Mouse (Mus musculus) midbrain, embryonic 14.5 days (tissue): ENCODE results near the gene Tnxb. TPM values are rescaled to one million over a fixed set of nuclear protein-coding genes. Genes with fewer than 3 reads are reported as not detected.

Experiments used
- ATAC-seq: fragments of 200-750 bp; cut with Nextera tagmentation; 2 replicates; pipeline ENCODE4 v1.8.0; 2017; ENCODE audit warnings: moderate number of reproducible peaks, moderate library complexity; ENCODE audit not compliant: low FRiP score, low TSS enrichment
- DNase-seq: peaks from one replicate; pipeline ENCODE4 v3.0.0-alpha.2; 2015
- H3K27ac ChIP-seq: fragments of 300-500 bp; sonication (generic); replicated peaks from 2 replicates; pipeline ENCODE4 v1.5.1; 2014; ENCODE audit warnings: mild to moderate bottlenecking, low read depth, low read length, moderate library complexity
- H3K27me3 ChIP-seq: fragments of 300-500 bp; sonication (generic); 2 replicates; pipeline ENCODE4 v1.6.1; 2014; ENCODE audit warnings: low read length, control low read depth, mixed read lengths; ENCODE audit not compliant: control insufficient read depth, insufficient read depth
- H3K36me3 ChIP-seq: fragments of 300-500 bp; sonication (generic); 2 replicates; pipeline ENCODE4 v1.6.1; 2014; ENCODE audit warnings: low read length, control low read depth; ENCODE audit not compliant: control insufficient read depth, insufficient read depth
- H3K4me1 ChIP-seq: fragments of 300-500 bp; sonication (generic); 2 replicates; pipeline ENCODE4 v1.6.1; 2014; ENCODE audit warnings: mild to moderate bottlenecking, antibody characterized with exemption, low read length, control low read depth; ENCODE audit not compliant: control insufficient read depth, insufficient read depth
- H3K4me2 ChIP-seq: fragments of 300-500 bp; sonication (generic); 2 replicates; pipeline ENCODE4 v1.6.1; 2014; ENCODE audit warnings: mild to moderate bottlenecking, low read length, moderate library complexity
- H3K4me3 ChIP-seq: fragments of 300-500 bp; sonication (generic); replicated peaks from 2 replicates; pipeline ENCODE4 v1.5.1; 2014; ENCODE audit warnings: low read depth, low read length
- H3K9ac ChIP-seq: fragments of 300-500 bp; sonication (generic); replicated peaks from 2 replicates; pipeline ENCODE4 v1.6.1; 2014; ENCODE audit warnings: mild to moderate bottlenecking, low read length, moderate library complexity
- H3K9me3 ChIP-seq: fragments of 300-500 bp; sonication (generic); 2 replicates; pipeline ENCODE4 v1.6.1; 2016; ENCODE audit warnings: low read length, control low read depth, mixed read lengths; ENCODE audit not compliant: control insufficient read depth
- WGBS: fragments of 180-500 bp; shearing (Covaris S2); extraction: QIAGEN DNeasy Blood & Tissue Kit; methylation state at CpG from one replicate; pipeline ENCODE4 v1.1.7; 2014; 5-methylcytosine and 5-hydroxymethylcytosine counted together
- polyA plus RNA-seq: library from polyadenylated mRNA; unstranded; fragments of >200 nt; fragmentation: Nextera tagmentation; extraction: Ambion mirVana; gene quantifications from 2 replicates; pipeline ENCODE4 v1.2.1, GENCODE M21; 2014

The Tnxb gene
- polyA plus RNA-seq, 1 experiment from 2014 or later = 0.24 TPM

DNA sequence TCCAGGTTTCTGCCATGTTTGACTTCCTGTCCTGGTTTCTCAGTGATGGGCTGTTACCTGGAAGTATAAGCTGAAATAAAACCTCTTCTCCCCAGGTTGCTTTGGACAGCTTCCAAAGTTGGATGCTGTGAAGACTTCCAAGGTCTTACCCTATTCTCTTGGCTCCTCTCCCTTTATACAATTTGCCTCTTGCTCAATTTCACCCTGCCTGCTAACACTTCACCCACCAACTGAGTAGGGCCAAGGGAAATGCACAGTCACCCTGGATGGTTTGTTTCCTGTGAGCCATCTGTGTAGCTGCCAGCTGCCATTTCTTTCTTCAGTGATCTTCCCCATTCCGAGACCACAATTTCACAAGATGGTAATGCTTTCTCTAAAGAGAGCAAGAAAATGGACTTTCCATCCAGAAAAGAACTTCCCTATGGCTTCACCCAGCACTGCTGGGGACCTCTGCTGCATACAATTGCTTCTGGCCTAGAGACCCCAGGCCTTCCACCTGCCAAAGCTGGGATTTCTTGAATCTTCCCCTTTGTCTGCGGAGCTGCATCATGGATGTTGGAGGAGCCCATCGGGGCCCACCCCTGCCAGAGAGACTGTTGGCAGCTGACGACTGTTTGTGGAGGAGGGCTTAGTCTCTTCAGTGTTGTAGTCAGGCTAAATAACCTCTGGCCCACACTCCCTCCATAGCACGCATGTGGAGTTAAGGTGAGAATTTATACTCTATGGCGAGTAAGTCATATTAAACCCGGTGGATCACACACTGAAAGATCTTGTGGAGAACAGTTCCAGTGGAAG lies 30.7 kb upstream of the Tnxb start:
- DNase-seq = no peak
- Histone ChIP-seq H3K9ac (no peak overlapping the region), H3K9me3 (no peaks in the 10 kb centered on the region), H3K4me2 (no peak overlapping the region), H3K27ac (no peak overlapping the region), H3K4me1 (no peaks in the 10 kb centered on the region), H3K4me3 (no peak overlapping the region), H3K36me3 (no peaks in the 10 kb centered on the region), H3K27me3 (no peaks in the 10 kb centered on the region)
- WGBS = 86% methylated on average over 7 of the region's 7 CpGs
- no peak for ATAC-seq

DNA sequence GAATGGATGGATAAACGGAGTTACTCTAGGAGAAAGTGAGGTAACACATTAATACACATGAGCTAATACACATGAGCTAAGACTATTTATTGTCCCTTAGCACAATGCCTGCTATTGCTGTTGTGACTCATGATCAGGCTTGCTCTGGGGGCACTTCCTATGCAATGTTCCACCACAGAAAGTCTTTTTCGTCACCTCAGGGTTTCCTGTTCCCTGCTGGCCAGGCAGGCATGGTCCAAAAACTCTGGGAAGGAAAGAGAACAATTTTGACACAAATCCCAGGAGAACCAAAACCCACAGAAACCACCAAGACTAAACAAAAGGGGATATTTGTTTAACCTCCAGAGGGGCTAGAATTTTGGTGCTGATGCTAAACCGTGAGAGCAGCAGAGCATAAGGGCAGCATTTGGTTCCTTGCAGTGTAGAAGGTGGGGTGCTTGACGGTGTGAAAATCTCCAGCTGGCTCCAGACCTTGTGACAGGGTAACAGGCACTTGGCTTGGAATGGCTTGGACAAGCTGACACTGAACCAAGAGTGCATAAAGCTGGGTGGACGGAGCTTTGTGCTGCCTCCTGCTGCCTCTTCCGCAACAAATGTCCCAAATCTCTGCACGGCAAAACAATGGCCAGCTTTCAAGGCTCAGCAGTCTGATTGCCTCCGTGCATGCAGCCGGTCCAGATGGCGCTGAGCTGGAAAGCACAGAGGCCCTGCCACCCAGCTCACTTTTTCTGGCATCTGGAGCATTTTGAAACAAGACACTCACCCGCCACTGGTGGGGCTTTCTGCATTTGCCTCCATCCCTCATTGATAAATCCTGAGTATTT lies 29.3 kb upstream of the Tnxb start:
- Histone ChIP-seq H3K4me2 (no peak overlapping the region), H3K27me3 (no peaks in the 10 kb centered on the region), H3K9ac (peak overlapping the region; percentile 16; the same call in 1 of the 2 replicates), H3K4me3 (no peak overlapping the region), H3K4me1 (peaks cover 11% of the 10 kb centered on the region), H3K27ac (peak overlapping the region; percentile 73), H3K36me3 (no peaks in the 10 kb centered on the region; the same call in 1 of the 2 replicates), H3K9me3 (no peaks in the 10 kb centered on the region)
- ATAC-seq (peak; percentile 25; the same call in 1 of the 2 replicates), DNase-seq (peak; percentile 64)
- 12% methylated on average over 11 of the region's 11 CpGs for WGBS

DNA sequence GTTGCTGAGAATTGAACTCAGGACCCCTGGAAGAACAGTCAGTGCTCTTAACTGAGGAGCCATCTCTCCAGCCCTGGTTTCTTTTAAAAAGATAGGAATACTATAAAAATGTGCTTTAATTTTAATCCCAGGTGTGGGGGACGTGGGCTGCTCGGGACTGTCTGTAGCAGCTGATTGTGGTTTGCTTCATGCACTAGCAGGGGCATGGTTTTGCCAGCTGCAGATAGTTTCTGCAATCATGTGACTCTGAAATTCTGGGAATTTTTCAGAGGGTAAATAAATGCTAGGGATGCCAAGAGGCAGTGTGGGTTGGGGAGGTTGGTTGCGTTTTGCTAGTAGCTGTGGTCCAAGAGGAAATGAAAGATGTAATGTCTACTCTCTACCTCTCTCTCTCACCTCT lies 28.4 kb upstream of the Tnxb start:
- Histone ChIP-seq H3K36me3 (no peaks in the 10 kb centered on the region; the same call in 1 of the 2 replicates), H3K27ac (no peak overlapping the region), H3K9ac (no peak overlapping the region), H3K4me3 (no peak overlapping the region), H3K4me1 (peaks cover 12% of the 10 kb centered on the region), H3K9me3 (no peaks in the 10 kb centered on the region), H3K4me2 (no peak overlapping the region), H3K27me3 (no peaks in the 10 kb centered on the region)
- ATAC-seq = no peak
- whole genome bisulfite sequencing = 93% methylated on average over 3 of the region's 3 CpGs
- no peak for DNase-seq

DNA sequence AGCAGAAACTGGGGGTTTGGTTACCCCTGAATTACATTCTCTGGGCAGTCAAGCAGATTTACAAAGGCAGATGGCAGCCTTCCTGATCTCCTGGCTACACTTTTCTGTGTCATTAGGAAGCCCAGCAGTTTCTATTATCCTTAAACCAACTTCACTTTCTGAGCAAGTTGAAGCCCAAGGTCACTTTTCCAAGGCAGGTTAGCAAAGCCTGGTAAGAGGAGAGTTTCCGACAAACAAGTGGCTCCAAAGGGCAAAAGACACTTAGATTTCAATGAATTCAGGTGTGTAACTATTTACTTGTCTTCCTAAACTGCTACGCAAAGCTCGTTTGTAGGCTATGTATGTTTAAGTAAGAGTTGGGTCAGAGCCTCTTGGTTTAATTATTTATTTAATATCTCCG lies 27.0 kb upstream of the Tnxb start:
- H3K27me3 ChIP-seq = no peaks in the 10 kb centered on the region
- no peak overlapping the region for H3K4me2 ChIP-seq
- 91% methylated on average over 4 of the region's 4 CpGs for WGBS
- DNase-seq (no peak), ATAC-seq (no peak)
- no peaks in the 10 kb centered on the region for H3K9me3 ChIP-seq
- no peak overlapping the region for H3K27ac ChIP-seq
- peaks cover under 1% of the 10 kb centered on the region; the same call in 1 of the 2 replicates for H3K36me3 ChIP-seq
- H3K4me3 ChIP-seq = no peak overlapping the region
- H3K4me1 ChIP-seq = peaks cover 20% of the 10 kb centered on the region
- no peak overlapping the region for H3K9ac ChIP-seq

DNA sequence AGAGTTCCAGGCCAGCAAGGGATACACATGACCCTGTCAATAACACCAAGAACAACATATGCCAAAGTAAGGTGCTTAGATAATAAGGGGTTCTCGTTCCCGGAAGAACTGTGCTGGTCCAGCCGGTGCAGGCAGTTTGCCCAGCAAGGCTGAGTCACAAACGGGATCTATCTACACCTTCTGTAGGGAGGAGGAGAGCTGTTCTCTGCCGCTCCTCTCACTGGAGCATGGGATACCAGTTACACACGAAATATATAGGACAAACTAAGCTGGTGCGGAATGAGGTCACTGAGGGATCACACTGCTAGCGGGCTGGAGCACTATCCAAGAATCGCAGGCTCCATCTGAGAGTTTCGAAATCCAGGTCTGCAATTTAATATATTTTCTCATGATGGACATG lies 26.4 kb upstream of the Tnxb start:
- Histone ChIP-seq H3K4me2 (peak overlapping the region; percentile 27; the same call in 1 of the 2 replicates), H3K27ac (no peak overlapping the region), H3K4me3 (no peak overlapping the region), H3K36me3 (peaks cover 6% of the 10 kb centered on the region), H3K4me1 (peaks cover 20% of the 10 kb centered on the region), H3K27me3 (no peaks in the 10 kb centered on the region), H3K9ac (no peak overlapping the region), H3K9me3 (no peaks in the 10 kb centered on the region)
- DNase-seq = no peak
- WGBS = 86% methylated on average over 10 of the region's 10 CpGs
- ATAC-seq = no peak

DNA sequence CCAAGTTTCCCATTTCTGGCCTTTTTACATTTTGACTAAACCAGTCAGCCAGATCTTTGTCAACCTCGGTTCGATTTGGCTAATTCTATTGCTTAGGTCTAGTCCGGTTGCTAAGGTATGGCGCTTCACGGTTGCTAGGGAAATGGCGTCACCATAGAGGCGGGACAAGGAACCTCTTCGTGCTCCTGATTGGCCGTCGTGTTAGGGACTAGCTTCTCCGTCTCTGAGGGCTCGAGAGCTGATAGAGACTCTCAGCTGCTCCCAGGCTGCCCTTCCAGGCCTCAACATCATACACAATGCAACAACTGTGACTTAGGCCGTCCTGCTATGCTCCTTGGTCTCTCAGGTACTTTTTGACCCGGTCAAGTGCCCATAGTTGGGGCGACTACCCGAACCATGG lies 25.7 kb upstream of the Tnxb start, which contains the start of gene Fkbpl:
Fkbpl (plus strand) TSS at position 157 of the 400 bp plus-strand sequence.
- ATAC-seq (peak; percentile 75), DNase-seq (peak; percentile 98)

DNA sequence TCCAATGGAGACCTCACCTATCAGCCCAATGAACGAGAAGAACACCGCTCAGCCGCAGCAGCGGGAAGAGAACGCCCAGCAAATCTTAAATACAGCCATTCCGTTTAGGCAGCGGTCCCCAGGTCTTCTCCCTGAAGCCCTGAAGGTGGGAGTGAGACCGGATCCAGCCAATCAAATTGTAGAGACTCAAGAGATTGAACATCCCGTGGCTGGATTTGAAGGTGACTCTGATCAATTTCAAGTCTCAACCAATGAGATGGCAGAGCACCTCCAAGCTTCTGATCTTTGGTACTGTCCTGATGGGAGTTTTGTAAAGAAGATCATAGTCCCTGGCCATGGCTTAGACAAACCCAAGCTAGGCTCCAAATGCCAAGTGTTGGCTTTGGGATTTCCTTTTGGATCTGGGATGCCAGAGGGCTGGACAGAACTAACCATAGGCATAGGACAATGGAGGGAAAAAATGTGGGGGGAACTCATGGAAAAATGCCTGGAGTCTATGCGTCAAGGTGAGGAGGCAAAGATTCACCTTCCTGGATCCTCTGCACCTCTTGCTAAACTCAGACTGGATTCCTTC lies 25.0 kb upstream of the Tnxb start:
- no peak for ATAC-seq
- peak overlapping the region; percentile 70 for H3K4me2 ChIP-seq
- peak overlapping the region; percentile 77; the same call in 1 of the 2 replicates for H3K27ac ChIP-seq
- H3K36me3 ChIP-seq = peaks cover 20% of the 10 kb centered on the region
- peaks cover 20% of the 10 kb centered on the region for H3K4me1 ChIP-seq
- no peak for DNase-seq
- H3K9me3 ChIP-seq = no peaks in the 10 kb centered on the region
- peak overlapping the region; percentile 56 for H3K9ac ChIP-seq
- no peaks in the 10 kb centered on the region for H3K27me3 ChIP-seq
- 44% methylated on average over 10 of the region's 10 CpGs for WGBS
- peak overlapping the region; percentile 55 for H3K4me3 ChIP-seq

More for the DNA sequence above, 25.7 kb upstream of the Tnxb start, which contains the start of gene Fkbpl:
- Histone ChIP-seq H3K4me1 (peaks cover 20% of the 10 kb centered on the region), H3K4me3 (peak within 1 kb of the TSS; percentile 55), H3K9ac (peak within 1 kb of the TSS; percentile 56), H3K9me3 (no peaks in the 10 kb centered on the region), H3K36me3 (peaks cover 12% of the 10 kb centered on the region), H3K4me2 (peak within 1 kb of the TSS; percentile 70), H3K27me3 (no peaks in the 10 kb centered on the region), H3K27ac (peak within 1 kb of the TSS; percentile 77)
- under 1% methylated on average over 16 of the region's 16 CpGs for WGBS

DNA sequence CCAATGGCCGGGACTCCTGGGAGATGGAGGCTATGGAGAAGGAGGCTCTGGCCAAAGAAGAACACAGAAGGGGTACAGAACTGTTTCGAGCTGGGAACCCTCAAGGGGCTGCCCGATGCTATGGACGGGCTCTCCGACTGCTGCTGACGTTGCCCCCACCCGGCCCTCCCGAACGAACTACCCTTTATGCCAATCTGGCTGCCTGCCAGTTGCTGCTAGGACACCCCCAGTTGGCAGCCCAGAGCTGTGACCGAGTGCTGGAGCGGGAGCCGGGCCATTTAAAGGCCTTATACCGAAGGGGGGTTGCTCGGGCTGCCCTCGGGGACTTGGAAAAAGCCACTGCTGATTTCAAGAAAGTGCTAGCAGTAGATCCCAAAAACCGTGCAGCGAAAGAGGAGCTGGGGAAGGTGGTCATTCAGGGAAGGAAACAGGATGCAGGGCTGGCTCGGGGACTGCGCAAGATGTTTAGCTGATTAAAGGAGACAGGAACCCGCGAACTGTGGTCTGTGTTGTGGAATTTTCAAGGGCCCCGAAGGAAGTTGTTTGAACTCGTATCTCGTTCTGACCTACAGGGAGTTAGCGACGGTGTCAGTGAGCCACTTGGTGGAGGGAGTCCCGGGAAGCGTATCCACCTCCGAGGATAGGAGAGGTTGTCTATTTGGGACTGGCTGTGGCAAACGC lies 24.4 kb upstream of the Tnxb start:
- H3K4me3 ChIP-seq = no peak overlapping the region
- ATAC-seq = no peak
- 91% methylated on average over 30 of the region's 30 CpGs for WGBS

More for the DNA sequence above, 24.4 kb upstream of the Tnxb start:
- no peaks in the 10 kb centered on the region for H3K27me3 ChIP-seq
- H3K9ac ChIP-seq = no peak overlapping the region
- peaks cover 20% of the 10 kb centered on the region for H3K4me1 ChIP-seq
- DNase-seq = no peak
- H3K9me3 ChIP-seq = no peaks in the 10 kb centered on the region
- H3K27ac ChIP-seq = no peak overlapping the region
- H3K36me3 ChIP-seq = peaks cover 26% of the 10 kb centered on the region
- H3K4me2 ChIP-seq = peak overlapping the region; percentile 70
